8 mouse cellular contexts compared by ENCODE assay signal in the genomic region with DNA sequence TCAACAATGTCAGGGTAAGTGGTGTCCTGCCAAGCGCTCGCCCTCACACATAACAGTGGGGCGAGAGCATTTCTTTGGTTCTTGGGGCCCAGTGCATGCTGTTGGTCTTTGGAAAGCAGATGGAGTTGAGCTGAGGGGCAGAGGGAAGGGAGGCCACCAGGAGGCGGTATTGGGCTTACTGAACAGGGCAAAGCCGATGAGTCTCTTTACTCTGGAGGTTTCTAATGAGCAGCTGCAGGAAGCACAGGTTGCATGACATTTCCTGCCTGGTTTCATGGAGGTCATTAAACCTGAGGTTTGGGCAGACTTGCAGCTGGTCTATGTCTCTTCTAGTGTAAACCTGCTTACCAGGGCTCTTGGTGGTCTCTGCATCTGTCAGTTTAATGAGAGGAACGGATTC. TPM values are rescaled to one million over a fixed set of nuclear protein-coding genes. Genes with fewer than 3 reads are reported as not detected.
DNase-seq lines count a peak whose midpoint lies in the region; ATAC-seq and TF ChIP-seq lines count a peak whose summit lies in the region.

No protein-coding gene starts in this region.

- no peaks in the 10 kb centered on the region for H3K9me3 ChIP-seq in intestine, embryonic 14.5 days (ENCODE audit: control insufficient read depth, low read length)
- H3K9me3 ChIP-seq in intestine, embryonic 15.5 days = no peaks in the 10 kb centered on the region
- no peaks in the 10 kb centered on the region for H3K9me3 ChIP-seq in forebrain, embryonic 16.5 days (ENCODE audit: control insufficient read depth, low read length)
- H3K9me3 ChIP-seq in limb, embryonic 14.5 days (ENCODE audit: control insufficient read depth, low read length) = no peaks in the 10 kb centered on the region

- TF ChIP-seq POLR2A in limb, embryonic 14.5 days (IDR thresholded peaks at IDR 0.05; ENCODE audit: borderline replicate concordance, extremely low read depth, insufficient read depth, insufficient read length) = no peak

- H3K9ac ChIP-seq in intestine, embryonic 14.5 days (ENCODE audit: low read length) = no peak overlapping the region
- H3K9ac ChIP-seq in intestine, embryonic 15.5 days = no peak overlapping the region
- H3K9ac ChIP-seq in forebrain, embryonic 16.5 days (replicated peaks; ENCODE audit: low read depth, low read length) = no peak overlapping the region
- no peak overlapping the region for H3K9ac ChIP-seq in limb, embryonic 14.5 days (ENCODE audit: low read depth, low read length, severe bottlenecking)

- no peak overlapping the region for H3K27ac ChIP-seq in intestine, embryonic 14.5 days (ENCODE audit: low read depth)
- no peak overlapping the region for H3K27ac ChIP-seq in intestine, embryonic 15.5 days
- H3K27ac ChIP-seq in forebrain, embryonic 16.5 days (ENCODE audit: low read length) = no peak overlapping the region
- H3K27ac ChIP-seq in limb, embryonic 14.5 days (replicated peaks; ENCODE audit: low read depth, low read length) = no peak overlapping the region

- ATAC-seq in intestine, embryonic 14.5 days (replicated peaks; ENCODE audit: low FRiP score, low TSS enrichment, low read depth) = no peak; the same call in 1 of the 2 replicates
- ATAC-seq in intestine, embryonic 15.5 days = no peak; the same call in 1 of the 2 replicates
- ATAC-seq in CD4-positive, CD25-positive, alpha-beta regulatory T cell, adult 4 months = peak; percentile 86
- ATAC-seq in forebrain, embryonic 16.5 days = peak; percentile 44; the same call in 1 of the 2 replicates
- ATAC-seq in limb, embryonic 14.5 days (ENCODE audit: low FRiP score, low read depth) = 0 out of 2 replicates have a peak, but pooled peaks have one; percentile 38
- ATAC-seq in erythroid progenitor cell, adult 5-6 weeks (replicated peaks; ENCODE audit: low FRiP score, poor library complexity, severe bottlenecking) = no peak

- DNase-seq in intestine, embryonic 14.5 days (ENCODE audit: low spot score) = peak; percentile 73
- DNase-seq in WW6 (ENCODE audit: low read depth, low spot score) = peak; percentile 50
- peak; percentile 15 for DNase-seq in limb, embryonic 14.5 days (ENCODE audit: low spot score)
- DNase-seq in retina, postnatal 1 day = peak; percentile 68

- H3K4me1 ChIP-seq in intestine, embryonic 14.5 days (replicated peaks; ENCODE audit: control insufficient read depth, insufficient read depth, low read length) = no peaks in the 10 kb centered on the region
- H3K4me1 ChIP-seq in intestine, embryonic 15.5 days (replicated peaks) = no peaks in the 10 kb centered on the region
- no peaks in the 10 kb centered on the region for H3K4me1 ChIP-seq in forebrain, embryonic 16.5 days (replicated peaks; ENCODE audit: control insufficient read depth, insufficient read depth, low read length)
- H3K4me1 ChIP-seq in limb, embryonic 14.5 days (ENCODE audit: control insufficient read depth, insufficient read depth, low read length) = no peaks in the 10 kb centered on the region

- 70% methylated on average over 6 of the region's 6 CpGs for WGBS in intestine, embryonic 14.5 days
- WGBS in intestine, embryonic 15.5 days = 67% methylated on average over 6 of the region's 6 CpGs
- WGBS in forebrain, embryonic 16.5 days = 70% methylated on average over 6 of the region's 6 CpGs
- 58% methylated on average over 6 of the region's 6 CpGs for whole genome bisulfite sequencing in limb, embryonic 14.5 days

- H3K36me3 ChIP-seq in intestine, embryonic 14.5 days (ENCODE audit: control insufficient read depth, insufficient read depth, low read length) = peaks cover 90% of the 10 kb centered on the region
- H3K36me3 ChIP-seq in intestine, embryonic 15.5 days = peaks cover 46% of the 10 kb centered on the region
- H3K36me3 ChIP-seq in forebrain, embryonic 16.5 days (ENCODE audit: control insufficient read depth, insufficient read depth) = peaks cover 37% of the 10 kb centered on the region
- peaks cover 88% of the 10 kb centered on the region for H3K36me3 ChIP-seq in limb, embryonic 14.5 days (ENCODE audit: control insufficient read depth, insufficient read depth, low read length)

- no peaks in the 10 kb centered on the region for H3K27me3 ChIP-seq in intestine, embryonic 14.5 days (replicated peaks; ENCODE audit: control insufficient read depth, insufficient read depth, low read length)
- no peaks in the 10 kb centered on the region for H3K27me3 ChIP-seq in intestine, embryonic 15.5 days (replicated peaks)
- H3K27me3 ChIP-seq in forebrain, embryonic 16.5 days (replicated peaks; ENCODE audit: control insufficient read depth, insufficient read depth, low read length) = no peaks in the 10 kb centered on the region
- no peaks in the 10 kb centered on the region for H3K27me3 ChIP-seq in limb, embryonic 14.5 days (ENCODE audit: control insufficient read depth, insufficient read depth, low read length)

- H3K4me2 ChIP-seq in intestine, embryonic 14.5 days (ENCODE audit: low read length) = no peak overlapping the region
- H3K4me2 ChIP-seq in intestine, embryonic 15.5 days (replicated peaks) = no peak overlapping the region
- no peak overlapping the region for H3K4me2 ChIP-seq in forebrain, embryonic 16.5 days (ENCODE audit: low read length)
- no peak overlapping the region for H3K4me2 ChIP-seq in limb, embryonic 14.5 days (replicated peaks; ENCODE audit: low read depth, low read length, severe bottlenecking)

- H3K4me3 ChIP-seq in intestine, embryonic 14.5 days (ENCODE audit: low read depth, low read length) = no peak overlapping the region
- H3K4me3 ChIP-seq in intestine, embryonic 15.5 days (replicated peaks) = no peak overlapping the region
- no peak overlapping the region for H3K4me3 ChIP-seq in forebrain, embryonic 16.5 days (replicated peaks; ENCODE audit: low read length)
- no peak overlapping the region for H3K4me3 ChIP-seq in limb, embryonic 14.5 days (replicated peaks; ENCODE audit: low read length)

RNA-seq across cellular contexts. Expression of a gene that starts 9.5 kb away (rescaled TPM):
- polyA plus RNA-seq in intestine, embryonic 14.5 days (2014; fragmentation: Nextera tagmentation; extraction: Ambion mirVana) = 109 and 111 TPM in 2 replicates
- polyA plus RNA-seq in intestine, embryonic 15.5 days (2015; fragmentation: Nextera tagmentation; extraction: Ambion mirVana) = 94.4 and 101 TPM in 2 replicates
- 10 to 100 TPM; 56.4 to 77.8 TPM for polyA plus RNA-seq in CD4-positive, CD25-positive, alpha-beta regulatory T cell, adult 4 months (2017; shearing (Covaris generic))
- 148 and 168 TPM in 2 replicates for polyA plus RNA-seq in forebrain, embryonic 16.5 days (2015; fragmentation: Nextera tagmentation; extraction: Ambion mirVana)
- polyA plus RNA-seq in limb, embryonic 14.5 days (2012; rRNA removed) = 117 and 129 TPM in 2 replicates
- polyA plus RNA-seq in limb, embryonic 14.5 days (2014; fragmentation: Nextera tagmentation; extraction: Ambion mirVana) = 112 and 118 TPM in 2 replicates
- total RNA-seq in erythroid progenitor cell, adult 5-6 weeks (2015; ENCODE audit: low replicate concordance) = 20.2 and 42.8 TPM in 2 replicates
- 12.9 and 24.0 TPM in 2 replicates for total RNA-seq in erythroid progenitor cell, adult 5-6 weeks (2017; ENCODE audit: low replicate concordance)

RNA-seq across cellular contexts. Expression of a gene that starts 28.3 kb away (rescaled TPM):
- polyA plus RNA-seq in intestine, embryonic 14.5 days (2014; fragmentation: Nextera tagmentation; extraction: Ambion mirVana) = 7.8 and 8.6 TPM in 2 replicates
- 14.8 and 16.5 TPM in 2 replicates for polyA plus RNA-seq in intestine, embryonic 15.5 days (2015; fragmentation: Nextera tagmentation; extraction: Ambion mirVana)
- polyA plus RNA-seq in CD4-positive, CD25-positive, alpha-beta regulatory T cell, adult 4 months (2017; shearing (Covaris generic)) = 10 to 100 TPM; 12.0 to 12.8 TPM
- polyA plus RNA-seq in forebrain, embryonic 16.5 days (2015; fragmentation: Nextera tagmentation; extraction: Ambion mirVana) = 0.63 and 0.77 TPM in 2 replicates
- 1.6 and 1.8 TPM in 2 replicates for polyA plus RNA-seq in limb, embryonic 14.5 days (2012; rRNA removed)
- polyA plus RNA-seq in limb, embryonic 14.5 days (2014; fragmentation: Nextera tagmentation; extraction: Ambion mirVana) = 1.7 and 2.1 TPM in 2 replicates
- 2.9 TPM in 1 of 2 replicates, not detected in the other for total RNA-seq in erythroid progenitor cell, adult 5-6 weeks (2015; ENCODE audit: low replicate concordance)
- 2.8 and 3.6 TPM in 2 replicates for total RNA-seq in erythroid progenitor cell, adult 5-6 weeks (2017; ENCODE audit: low replicate concordance)

RNA-seq across cellular contexts. Expression of a gene that starts 43.8 kb away (rescaled TPM):
- polyA plus RNA-seq in intestine, embryonic 14.5 days (2014; fragmentation: Nextera tagmentation; extraction: Ambion mirVana) = 25.8 and 29.9 TPM in 2 replicates
- polyA plus RNA-seq in intestine, embryonic 15.5 days (2015; fragmentation: Nextera tagmentation; extraction: Ambion mirVana) = 26.2 and 33.1 TPM in 2 replicates
- polyA plus RNA-seq in CD4-positive, CD25-positive, alpha-beta regulatory T cell, adult 4 months (2017; shearing (Covaris generic)) = 10 to 100 TPM; 11.8 to 14.4 TPM
- 29.1 and 34.1 TPM in 2 replicates for polyA plus RNA-seq in forebrain, embryonic 16.5 days (2015; fragmentation: Nextera tagmentation; extraction: Ambion mirVana)
- 66.7 and 77.4 TPM in 2 replicates for polyA plus RNA-seq in limb, embryonic 14.5 days (2012; rRNA removed)
- polyA plus RNA-seq in limb, embryonic 14.5 days (2014; fragmentation: Nextera tagmentation; extraction: Ambion mirVana) = 26.4 and 27.5 TPM in 2 replicates
- 6.1 and 44.4 TPM in 2 replicates for total RNA-seq in erythroid progenitor cell, adult 5-6 weeks (2015; ENCODE audit: low replicate concordance)
- total RNA-seq in erythroid progenitor cell, adult 5-6 weeks (2017; ENCODE audit: low replicate concordance) = 6.8 and 18.5 TPM in 2 replicates

RNA-seq across cellular contexts. Expression of a gene that starts 48.6 kb away (rescaled TPM):
- 34.6 and 38.1 TPM in 2 replicates for polyA plus RNA-seq in intestine, embryonic 14.5 days (2014; fragmentation: Nextera tagmentation; extraction: Ambion mirVana)
- 34.2 and 35.0 TPM in 2 replicates for polyA plus RNA-seq in intestine, embryonic 15.5 days (2015; fragmentation: Nextera tagmentation; extraction: Ambion mirVana)
- polyA plus RNA-seq in CD4-positive, CD25-positive, alpha-beta regulatory T cell, adult 4 months (2017; shearing (Covaris generic)) = 10 to 100 TPM; 68.4 to 71.0 TPM
- 42.9 and 45.4 TPM in 2 replicates for polyA plus RNA-seq in forebrain, embryonic 16.5 days (2015; fragmentation: Nextera tagmentation; extraction: Ambion mirVana)
- 38.5 and 63.6 TPM in 2 replicates for polyA plus RNA-seq in limb, embryonic 14.5 days (2012; rRNA removed)
- polyA plus RNA-seq in limb, embryonic 14.5 days (2014; fragmentation: Nextera tagmentation; extraction: Ambion mirVana) = 42.9 and 49.7 TPM in 2 replicates
- total RNA-seq in erythroid progenitor cell, adult 5-6 weeks (2015; ENCODE audit: low replicate concordance) = 46.1 and 62.0 TPM in 2 replicates
- 56.3 and 81.8 TPM in 2 replicates for total RNA-seq in erythroid progenitor cell, adult 5-6 weeks (2017; ENCODE audit: low replicate concordance)

Comparison
In these comparisons a context has a peak if more than half of its experiments do, and no peak if none do; other contexts are left out.
1. ATAC-seq: peak in CD4-positive, CD25-positive, alpha-beta regulatory T cell, adult 4 months (single experiment), forebrain, embryonic 16.5 days (single experiment) and limb, embryonic 14.5 days (single experiment); none in intestine, embryonic 14.5 days (single experiment), intestine, embryonic 15.5 days (single experiment) and erythroid progenitor cell, adult 5-6 weeks (single experiment).
2. DNase-seq: peak in every context shown above with its lines; median percentile 73 in intestine, embryonic 14.5 days; 68 in retina, postnatal 1 day; 50 in WW6; 15 in limb, embryonic 14.5 days.